Mouse (Mus musculus): ENCODE results near the gene Wbp2nl.

DNA sequence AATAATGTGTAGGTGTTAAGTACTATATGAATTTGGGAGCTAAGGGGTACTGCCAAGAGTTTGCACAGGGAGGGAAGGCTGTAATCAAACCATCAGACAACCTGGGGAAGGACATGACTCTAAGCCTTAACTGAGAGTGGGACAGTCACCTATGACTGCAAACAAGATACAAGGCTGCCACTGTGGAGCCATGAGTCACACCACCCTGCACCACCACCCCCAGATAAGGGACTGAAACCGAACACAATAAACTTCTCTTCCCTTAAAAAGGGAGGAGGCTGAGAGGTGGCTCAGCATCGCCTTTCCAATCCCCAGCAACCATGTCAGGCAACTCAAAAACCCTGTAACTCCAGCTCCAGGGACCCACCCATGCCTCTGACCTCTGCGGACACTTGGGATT lies 52.7 kb downstream of the Wbp2nl start:
- TF ChIP-seq EP300 (IDR thresholded peaks at IDR 0.05; ENCODE audit: low read depth) (0 out of 2 replicates have a peak, but pooled peaks have one; percentile 19), CTCF (IDR thresholded peaks at IDR 0.05; ENCODE audit: low read depth) (no peak)
